Mouse (Mus musculus) urinary bladder, postnatal 14 days (tissue): ENCODE measurements at regions not wholly inside any gene's neighbourhood (a gene's known extent, or its start where the extent isn't known, plus 50 kb on each side); places are given as distances from the start of the nearest gene placed in this dataset.

Experiments
- DNase-seq: peaks from one replicate; pipeline ENCODE4 v3.0.0; 2021; ENCODE audit warnings: low spot score

DNA sequence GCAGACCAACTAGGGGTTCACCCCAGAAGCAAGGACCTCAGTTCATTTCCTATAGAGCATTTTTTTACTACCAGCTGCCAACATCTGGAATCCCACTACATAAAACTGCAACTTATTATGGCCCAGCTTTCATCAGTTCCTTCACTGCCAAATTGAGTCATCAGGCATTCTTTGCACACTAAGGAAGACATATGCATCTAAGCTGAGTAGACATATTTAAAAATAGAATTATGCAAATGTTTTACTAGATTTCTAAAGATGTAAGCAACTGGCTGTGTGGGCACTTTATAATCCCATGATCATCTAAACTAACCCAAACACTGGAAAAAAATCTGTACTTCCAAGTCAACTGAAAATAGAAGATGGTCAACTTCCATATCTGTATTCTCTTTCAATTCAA, 415.9 kb upstream of the Rarb start:
- DNase-seq = no peak

DNA sequence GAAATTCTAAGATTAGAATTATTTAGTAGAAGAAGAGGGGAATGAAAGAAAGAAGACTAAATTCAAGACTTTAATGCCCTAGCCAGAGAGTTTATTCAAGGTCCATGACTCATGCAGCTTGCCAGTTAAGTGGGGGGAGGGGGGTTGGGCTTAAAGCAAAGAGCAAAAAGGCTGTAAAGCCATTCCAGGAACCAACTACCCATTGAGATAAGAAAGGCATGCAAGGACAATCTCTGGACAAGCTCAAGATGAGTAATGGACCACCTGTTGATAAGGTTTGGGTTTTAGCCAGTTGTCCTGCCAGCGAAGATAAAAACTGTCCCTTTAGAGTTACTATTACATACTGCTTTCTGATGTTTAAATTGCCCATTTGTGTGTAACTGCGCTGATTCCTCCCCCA, 392.5 kb upstream of the Rarb start:
- DNase-seq = no peak

DNA sequence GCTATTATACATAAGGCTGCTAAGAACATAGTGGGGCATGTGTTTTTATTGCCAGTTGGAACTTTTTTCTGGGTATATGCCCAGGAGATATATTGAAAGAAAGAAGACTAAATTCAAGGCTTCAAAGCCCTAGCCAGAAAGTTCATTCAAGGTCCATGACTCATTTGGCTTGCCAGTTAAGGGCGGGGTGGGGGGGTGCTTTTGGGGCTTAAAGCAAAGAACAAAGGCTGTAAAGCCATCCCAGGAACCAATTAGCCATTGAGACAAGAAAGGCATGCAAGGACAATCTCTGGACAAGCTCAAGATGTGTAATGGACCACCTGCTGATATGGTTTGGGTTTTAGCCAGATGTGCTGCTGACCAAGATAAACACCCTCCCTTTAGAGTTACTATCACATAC, 386.7 kb upstream of the Rarb start:
- no peak for DNase-seq

DNA sequence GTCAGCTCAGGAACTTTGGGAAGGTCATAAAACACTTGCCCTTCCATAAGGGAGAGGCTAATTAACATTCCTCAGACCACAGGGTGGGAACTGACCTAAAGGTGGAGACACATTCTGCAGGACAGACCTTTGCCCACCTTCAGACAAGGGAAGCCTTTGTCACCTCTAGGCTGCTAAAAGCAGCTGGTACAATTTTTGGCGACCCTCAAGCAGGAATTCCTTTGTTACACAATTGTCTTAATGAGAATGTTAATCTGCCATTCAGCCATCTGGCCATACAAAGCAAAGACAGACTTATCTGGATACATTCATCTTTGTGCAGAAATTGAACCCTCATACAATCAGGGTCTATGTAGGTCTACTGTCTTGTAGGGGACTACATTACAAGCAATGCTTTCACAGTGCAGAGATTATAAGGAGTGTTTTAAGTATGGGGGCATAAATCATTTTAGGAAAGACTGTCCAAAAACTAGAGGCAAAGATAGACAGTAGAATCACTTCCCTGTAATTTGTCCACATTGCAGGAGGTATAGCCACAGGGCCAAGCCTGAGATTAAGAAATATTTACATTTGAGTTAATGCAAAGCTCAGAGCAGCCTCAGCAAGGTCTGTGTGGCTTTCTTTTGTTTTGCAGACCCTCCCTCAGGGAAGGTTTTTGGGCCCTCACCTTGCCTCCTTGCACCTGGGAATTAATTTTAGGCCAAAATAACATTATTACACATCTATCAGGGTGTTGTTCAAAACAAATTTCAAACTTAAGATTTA, 384.5 kb upstream of the Rarb start:
- no peak for DNase-seq

DNA sequence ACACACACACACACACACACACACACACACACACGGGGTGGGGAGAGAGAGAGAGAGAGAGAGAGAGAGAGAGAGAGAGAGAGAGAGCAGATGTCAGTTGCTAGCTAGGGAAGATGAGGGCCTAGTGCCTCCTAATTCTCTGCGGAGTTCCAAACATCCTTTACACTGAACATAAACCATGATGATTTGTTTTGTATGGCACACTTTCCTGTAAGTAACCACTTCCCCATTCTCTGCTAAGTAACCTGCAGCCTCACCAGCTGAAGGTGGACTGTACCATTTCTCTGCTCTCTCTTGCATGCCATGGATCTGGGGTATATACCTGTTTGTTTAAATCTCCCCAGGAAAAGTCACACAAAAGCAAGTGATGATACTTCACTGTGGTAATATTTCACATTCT, 374.0 kb upstream of the Rarb start:
- no peak for DNase-seq

DNA sequence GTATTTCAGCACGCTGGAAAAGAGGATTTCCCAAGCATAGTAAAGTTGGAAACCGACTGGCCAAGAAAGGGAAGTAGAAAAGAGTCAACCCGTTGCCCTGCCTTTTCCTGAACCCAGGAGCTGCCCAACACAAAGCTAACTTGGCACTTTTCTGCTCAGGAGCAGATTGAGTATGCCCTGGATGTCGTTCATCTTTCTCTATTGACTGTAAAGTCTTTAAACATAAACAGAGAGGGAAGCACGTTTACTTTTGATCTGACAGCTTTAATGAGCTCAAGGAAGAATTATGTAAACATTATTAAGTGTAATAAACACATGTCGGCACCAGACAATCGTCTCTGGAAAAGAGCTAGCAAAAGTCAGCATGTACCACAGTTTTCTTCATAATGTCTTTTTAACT, 354.3 kb upstream of the Rarb start:
- DNase-seq = no peak

DNA sequence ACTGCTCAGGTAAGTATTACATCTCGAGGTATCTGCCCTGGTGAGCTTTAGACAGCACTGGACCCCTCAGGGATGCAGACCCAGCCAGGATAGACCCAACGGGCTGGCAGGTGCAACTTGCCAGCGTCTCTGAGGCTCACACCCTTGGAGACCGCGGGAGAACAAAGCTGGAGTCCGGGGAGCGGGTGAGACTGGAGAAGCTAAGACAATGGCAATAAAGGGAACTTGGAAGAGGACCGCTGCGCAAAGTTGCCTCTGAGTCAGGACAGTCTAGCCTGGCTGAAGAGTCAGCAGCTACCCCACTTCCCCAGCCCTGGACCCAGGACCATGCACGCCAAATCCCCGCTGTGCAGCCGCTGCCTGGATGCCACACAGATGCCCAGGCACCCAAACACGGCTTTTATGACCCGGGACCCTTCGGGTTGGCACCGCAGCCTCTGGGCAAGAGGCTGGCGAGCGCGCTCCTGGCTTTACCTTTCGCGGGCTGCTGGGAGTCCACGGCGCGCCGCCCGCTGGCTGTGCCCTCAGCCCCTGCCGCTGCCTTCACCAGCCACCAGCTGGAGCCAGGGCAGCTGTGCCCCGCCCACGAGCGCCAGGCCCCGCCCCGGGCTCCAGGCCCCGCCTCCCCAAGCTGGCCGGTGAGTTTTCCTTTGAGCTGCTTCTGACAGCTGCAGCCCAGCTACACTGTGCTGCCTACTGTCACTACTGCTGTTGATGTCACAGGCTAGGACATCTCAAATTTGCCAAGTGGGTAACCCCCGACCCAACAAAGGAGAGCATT, 353.6 kb upstream of the Rarb start:
- DNase-seq = peak; percentile 65

DNA sequence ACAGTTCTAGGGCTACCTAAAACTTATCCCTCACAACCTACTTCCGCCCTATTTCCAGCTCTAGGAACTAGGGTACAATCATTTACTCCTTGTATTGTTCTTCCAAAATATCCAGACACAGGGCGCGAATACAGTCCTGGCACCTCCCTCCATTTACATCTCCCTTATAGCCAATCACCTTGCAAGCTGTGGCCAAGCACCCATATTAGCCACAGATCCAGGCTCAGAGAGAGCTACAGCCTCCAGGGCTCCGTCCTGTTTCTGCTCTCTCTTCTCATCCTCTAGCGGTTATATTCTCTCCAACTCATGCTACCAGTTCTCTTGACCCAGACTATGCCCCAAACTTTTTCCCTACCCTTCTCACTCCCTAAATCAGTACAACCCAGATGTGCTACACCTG, 352.9 kb upstream of the Rarb start:
- no peak for DNase-seq

DNA sequence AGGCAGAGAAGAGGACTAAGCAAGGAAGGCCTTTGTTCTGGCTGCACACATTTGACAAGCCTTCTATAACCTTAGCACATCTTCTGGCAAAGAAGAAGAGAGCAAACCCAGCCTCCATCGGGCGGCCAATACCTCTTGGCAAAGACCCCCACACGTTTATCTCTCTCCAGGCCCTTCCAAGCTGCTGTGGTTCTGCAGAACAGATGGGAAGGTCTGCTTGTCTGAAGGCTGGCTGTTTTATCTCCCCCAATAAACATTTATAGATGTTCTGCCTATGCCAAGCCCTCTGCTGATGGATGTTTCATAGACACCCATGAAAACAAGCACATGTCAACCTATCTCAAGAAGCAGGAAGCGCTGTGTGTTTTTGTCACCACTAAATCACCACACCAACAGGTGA, 339.4 kb upstream of the Rarb start:
- no peak for DNase-seq

DNA sequence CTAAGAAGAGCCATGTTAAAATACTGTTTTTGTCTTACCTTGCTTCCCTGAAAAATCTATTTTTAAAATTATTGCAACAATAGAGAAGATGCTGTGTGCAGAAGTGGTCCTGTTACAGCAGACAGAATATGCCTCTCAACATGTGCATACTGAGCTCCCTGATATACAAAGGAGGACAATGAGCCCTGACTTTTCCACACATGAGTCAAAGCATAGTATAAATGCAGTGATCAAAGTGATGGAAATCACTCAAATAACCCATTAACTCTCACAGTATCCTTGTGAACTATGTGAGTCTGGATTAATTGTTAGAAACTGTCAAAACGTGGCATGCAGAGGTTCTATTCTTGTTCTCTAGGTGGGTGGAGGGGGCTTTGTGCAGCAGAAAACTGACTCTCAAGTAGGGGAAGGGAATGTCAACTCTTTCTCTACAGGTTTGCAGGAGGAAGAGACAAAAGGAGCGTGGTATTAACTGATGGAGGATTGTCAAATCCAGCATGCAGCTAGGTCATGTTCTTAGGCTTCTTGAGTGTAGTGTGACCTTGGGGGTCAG, 337.5 kb upstream of the Rarb start:
- no peak for DNase-seq

DNA sequence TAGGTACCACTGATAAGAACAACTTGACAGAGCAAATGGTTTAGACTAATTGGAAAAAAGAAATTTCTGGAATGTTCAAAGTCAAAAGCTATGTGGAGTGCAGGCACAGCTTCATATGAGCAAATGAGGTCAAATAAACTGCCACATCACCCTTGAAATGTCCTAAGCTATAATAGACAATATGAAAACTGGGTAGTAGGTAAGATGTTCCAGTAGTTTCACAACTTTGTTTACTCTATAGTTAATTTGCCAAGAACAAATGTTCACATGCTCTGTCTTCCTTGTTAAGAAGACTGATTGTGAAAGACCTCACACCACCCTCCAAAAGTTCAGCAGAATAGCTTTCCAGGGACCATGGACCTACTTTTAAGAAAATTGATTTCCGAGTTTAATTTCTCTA, 301.7 kb upstream of the Rarb start:
- DNase-seq = no peak

DNA sequence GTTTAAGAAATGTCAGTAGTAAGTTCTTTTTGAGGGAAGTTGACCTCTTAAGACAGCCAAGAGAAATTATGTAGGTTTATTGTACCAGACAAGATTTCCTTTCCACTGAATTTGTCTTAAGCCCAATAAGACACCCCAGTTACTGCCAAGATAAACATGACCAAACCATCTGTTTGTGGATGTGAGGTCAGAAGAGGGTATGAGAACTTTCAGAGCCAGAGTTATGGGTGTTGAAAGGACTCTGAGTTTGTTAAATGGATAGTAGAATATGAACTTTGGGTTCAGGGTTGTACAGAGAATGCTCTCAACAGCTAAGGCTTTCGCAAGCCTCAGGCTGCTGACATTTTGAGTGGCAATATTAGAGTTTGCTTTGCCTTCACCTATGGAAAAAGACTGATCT, 287.7 kb upstream of the Rarb start:
- DNase-seq = no peak

DNA sequence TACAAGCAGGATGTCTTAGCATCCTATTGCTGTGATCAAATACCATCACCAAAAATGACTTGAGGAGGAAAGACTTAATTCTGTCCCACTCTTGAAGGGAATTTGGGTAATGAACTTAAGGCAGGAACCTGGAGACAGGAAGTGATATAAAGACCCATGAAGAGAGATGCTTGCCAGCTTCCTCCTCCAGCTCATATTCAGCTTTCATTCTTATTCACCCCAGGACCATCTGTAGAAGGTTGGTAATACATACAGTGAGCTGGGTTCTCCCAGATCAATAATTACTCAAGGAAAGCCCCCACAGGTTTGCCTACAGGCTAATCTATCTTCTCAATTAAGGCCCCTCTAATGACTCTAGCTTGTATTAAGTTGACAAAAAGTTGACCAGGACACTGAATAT, 283.5 kb upstream of the Rarb start:
- no peak for DNase-seq

DNA sequence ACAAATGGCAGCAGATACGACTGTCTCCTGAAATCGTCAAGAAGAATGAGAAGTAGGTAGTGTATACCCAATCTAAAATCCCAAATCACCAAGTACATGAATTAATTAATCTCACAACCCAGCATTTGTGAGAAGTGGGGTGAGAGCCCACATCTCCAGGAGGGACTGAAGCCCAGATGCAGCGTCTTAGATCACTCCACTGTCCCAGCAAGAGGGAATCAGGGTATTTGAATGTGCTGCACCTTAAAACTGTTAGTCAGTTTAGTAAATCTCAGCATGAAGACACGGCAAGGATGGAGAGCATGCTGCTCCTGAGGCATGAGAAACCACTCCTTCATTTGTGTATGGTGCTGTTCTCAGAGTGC, 271.6 kb upstream of the Rarb start:
- no peak for DNase-seq

DNA sequence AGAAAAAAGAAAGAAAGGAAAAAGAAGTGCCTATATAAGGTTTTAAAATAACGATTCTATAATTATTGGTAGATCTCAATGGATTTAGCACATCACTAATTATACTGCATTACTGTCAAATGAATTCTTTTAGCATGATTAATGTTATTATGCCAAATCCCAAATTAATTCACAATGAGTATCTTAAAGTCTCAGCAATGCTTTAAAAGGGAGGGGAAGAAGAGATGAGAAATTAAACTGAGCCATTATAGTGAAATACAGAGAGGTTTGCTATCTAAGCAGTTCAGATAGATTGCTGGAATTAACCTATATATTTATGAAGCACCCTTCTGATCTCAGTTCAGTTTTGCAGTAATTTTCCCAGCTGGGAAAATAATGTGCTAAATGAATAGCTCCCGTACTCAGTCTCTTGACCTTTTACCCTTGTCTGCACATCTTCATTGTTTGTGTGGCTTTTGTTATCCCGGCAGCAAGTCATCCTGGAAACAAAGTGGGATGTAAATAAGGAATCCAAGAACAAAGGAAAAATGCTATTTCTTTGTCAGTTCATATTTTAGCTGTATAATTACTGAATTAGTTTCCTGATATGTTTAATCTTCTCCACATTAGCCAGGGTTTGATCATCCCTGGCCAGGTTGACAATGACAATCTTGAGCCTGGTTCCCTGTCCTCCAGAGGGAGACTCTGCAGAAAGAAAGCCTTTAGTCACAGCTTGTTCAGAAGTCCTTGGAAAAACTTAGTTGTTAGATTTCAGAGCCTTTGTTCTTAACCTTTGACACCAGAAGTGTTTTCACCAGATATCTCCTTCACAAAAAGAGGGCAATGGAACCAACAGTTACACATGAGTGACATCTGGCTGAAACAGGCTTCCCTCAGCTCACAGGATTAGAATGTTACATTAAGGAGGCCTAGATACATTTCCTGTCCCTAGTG, 270.9 kb upstream of the Rarb start:
- no peak for DNase-seq

DNA sequence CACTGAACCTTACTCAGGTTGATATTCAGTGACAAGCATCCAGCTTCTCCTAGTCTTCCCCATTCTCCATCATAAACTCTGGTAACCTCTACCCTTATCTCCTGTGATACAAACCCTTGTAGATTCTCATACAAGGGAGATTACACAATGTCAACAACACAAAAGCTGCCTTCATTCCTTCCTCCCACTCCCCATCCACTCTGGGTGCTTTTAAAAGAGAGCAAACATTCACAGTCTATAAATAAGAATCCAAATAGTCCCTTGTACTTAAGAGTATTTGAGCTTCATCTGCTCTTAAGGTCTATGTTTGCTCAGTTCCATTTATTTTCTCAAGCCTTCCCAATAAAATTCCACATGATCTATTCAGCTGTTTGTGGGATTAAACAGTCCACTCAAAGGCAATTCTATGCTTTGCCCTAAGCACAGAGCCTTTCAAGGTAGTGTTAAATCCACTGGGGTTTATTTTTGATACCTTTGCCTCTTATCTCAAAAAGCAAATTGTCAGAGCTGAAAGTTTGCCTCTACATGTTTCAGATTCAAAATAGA, 270.2 kb upstream of the Rarb start:
- DNase-seq = no peak

DNA sequence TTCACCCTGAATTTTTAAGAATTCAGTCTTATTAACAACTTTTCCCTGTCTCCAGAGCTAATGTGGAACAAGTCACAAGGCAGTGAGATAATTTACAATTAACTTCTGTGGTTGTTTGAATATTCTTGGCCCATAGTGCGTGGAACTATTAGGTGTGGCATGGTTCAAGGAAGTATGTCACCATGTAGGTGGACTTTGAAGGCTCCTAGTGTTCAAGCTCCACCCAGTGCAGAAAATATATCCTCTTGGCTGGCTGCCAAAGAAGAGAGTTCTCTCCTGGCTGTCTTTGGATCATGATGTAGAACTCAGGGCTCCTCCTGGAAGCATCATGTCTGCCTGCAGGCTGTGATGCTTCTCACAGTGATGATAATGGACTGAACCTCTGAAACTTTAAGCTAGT, 268.9 kb upstream of the Rarb start:
- no peak for DNase-seq

DNA sequence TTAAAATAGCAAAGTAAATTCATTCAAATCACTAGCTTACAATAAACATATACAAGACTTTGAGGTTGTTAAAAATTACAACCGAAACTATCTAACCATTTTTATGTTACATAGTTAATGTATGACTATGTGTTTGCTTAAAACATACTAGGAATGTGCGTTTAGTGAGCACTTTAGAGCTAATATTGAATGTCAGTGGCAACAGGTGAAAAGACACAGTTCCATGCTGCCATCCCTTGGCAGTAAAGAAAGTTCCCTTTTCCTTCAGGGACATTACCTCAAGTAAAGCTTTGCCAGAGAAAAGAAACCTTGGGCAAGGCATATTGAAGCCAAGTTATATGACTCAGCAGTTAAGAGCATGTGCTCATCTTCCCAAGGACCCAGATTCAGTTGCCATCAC, 265.0 kb upstream of the Rarb start:
- DNase-seq = no peak

DNA sequence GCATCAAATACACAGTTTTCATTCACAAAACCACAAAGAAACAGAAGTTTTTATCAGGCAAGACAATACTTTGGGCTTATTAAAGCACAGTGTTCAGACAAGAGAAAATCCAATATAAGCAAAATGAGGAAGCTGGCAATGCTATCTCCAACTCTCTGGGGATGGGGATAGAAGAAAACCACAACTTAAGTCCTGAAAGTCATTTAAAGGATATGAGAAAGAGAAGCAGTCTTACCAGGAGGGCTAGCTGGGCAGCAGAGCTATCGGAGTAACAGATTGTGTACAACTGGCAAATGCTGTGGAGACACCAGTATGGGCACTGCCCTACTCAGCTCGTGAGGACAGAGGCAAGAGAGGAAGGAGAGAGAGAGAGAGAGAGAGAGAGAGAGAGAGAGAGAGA, 262.9 kb upstream of the Rarb start:
- no peak for DNase-seq

DNA sequence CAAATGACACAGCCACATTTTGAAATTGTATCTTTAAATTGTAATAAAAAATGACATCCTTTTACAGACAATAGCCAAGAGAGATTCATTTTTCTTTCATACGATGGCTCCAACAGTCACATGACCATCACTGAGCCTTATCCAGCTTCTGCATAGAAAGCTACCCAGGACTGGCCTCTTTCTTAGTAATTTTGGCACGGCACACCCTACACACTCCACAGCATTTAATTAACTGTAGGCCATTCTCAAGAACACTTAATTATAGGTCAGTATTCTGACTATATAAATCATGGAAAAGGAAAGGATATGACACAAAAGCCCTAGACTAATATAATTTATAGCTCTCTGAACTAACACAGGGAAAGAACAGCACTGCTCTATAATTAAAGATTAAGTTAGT, 260.6 kb upstream of the Rarb start:
- DNase-seq = no peak

DNA sequence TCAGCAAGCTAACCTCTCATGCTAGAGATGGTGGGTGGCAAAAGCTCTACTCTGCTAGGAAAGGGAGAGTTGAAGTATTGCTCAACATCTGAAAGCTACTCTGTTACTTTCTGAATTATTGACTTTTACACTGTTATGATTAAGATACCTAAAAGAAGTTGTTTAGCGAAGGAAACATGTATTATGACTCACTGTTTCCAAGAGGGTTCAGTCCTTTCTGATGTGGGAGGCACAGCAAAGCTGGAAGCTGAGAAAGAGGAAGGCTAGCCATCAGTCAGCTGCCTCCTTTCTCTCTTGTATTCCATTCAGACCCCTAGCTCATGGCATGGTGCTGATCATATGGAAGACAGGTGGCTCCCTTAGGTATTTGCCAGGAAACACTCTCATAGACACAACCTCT, 242.4 kb upstream of the Rarb start:
- DNase-seq = no peak

DNA sequence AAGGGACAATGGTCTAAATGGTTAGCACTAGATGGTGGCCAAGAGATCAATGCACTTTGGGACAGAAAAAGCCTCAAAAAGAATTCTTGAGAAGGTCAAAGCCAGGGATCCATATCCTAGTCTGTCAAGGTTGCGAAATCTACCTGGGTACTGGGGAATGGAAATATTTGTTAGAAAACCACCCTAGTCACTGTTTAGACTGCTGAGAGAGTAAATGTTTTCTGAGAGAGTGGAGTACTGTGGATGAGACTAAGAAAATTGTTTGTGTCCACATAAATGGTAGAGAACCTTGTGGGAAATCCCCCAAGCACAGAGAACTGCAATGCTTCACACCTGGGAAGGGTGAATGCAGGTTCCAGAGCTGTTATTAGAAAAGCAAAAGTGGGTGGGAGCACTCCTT, 239.5 kb upstream of the Rarb start:
- no peak for DNase-seq
